In genomic region chr3:41591651-41592170, GRCm38 (mm10) we compare ENCODE assay signal across 19 mouse cellular contexts. TPM values are rescaled to one million over a fixed set of nuclear protein-coding genes. Genes with fewer than 3 reads are reported as not detected.
DNase-seq lines count a peak whose midpoint lies in the region; ATAC-seq lines count a peak whose summit lies in the region.
"Had no signal": no experiment of that assay in that cellular context is flagged by ENCODE, and none has a peak within 500 bp of the region (broad histone marks: within the 10 kb centered on the region; RNA-seq: fewer than 3 reads in every experiment).

No protein-coding gene starts in this region.

- H3K9ac ChIP-seq in heart, embryonic 16.5 days (ENCODE audit: low read length) = peak overlapping the region; percentile 8; the same call in 1 of the 2 replicates
- H3K9ac ChIP-seq: forebrain, embryonic 15.5 days; hindbrain, embryonic 13.5 days; limb, embryonic 15.5 days had no signal

- no peaks in the 10 kb centered on the region for H3K9me3 ChIP-seq in heart, embryonic 16.5 days (replicated peaks; ENCODE audit: control insufficient read depth, low read length)
- H3K9me3 ChIP-seq: embryonic facial prominence, embryonic 10.5 days; forebrain, embryonic 15.5 days; hindbrain, embryonic 13.5 days; limb, embryonic 15.5 days had no signal

- no peaks in the 10 kb centered on the region for H3K27me3 ChIP-seq in heart, embryonic 16.5 days (ENCODE audit: control insufficient read depth, insufficient read depth, low read length)
- H3K27me3 ChIP-seq: forebrain, embryonic 15.5 days; hindbrain, embryonic 13.5 days; limb, embryonic 15.5 days had no signal

- H3K27ac ChIP-seq in heart, embryonic 16.5 days (ENCODE audit: low read length) = peak overlapping the region; percentile 28
- H3K27ac ChIP-seq: embryonic facial prominence, embryonic 10.5 days; forebrain, embryonic 15.5 days; hindbrain, embryonic 13.5 days; kidney, postnatal 0 days; left cerebral cortex, adult 2 months; limb, embryonic 15.5 days had no signal

- H3K4me2 ChIP-seq in heart, embryonic 16.5 days (ENCODE audit: low read depth, low read length) = no peak overlapping the region
- H3K4me2 ChIP-seq: forebrain, embryonic 15.5 days; heart, embryonic 11.5 days; hindbrain, embryonic 13.5 days; limb, embryonic 15.5 days; midbrain, embryonic 11.5 days had no signal

- peaks cover 18% of the 10 kb centered on the region for H3K36me3 ChIP-seq in heart, embryonic 16.5 days (ENCODE audit: control insufficient read depth, insufficient read depth)

- H3K4me1 ChIP-seq in heart, embryonic 16.5 days (ENCODE audit: control insufficient read depth, insufficient read depth, low read length) = peaks cover 42% of the 10 kb centered on the region

- peak; percentile 90 for DNase-seq in heart, adult 11 months
- no peak for DNase-seq in heart, adult 18-20 months
- DNase-seq in heart, adult 8-10 months (ENCODE audit: low spot score) = no peak
- DNase-seq in 416B (ENCODE audit: low read depth) (peak; percentile 34), NIH3T3 (ENCODE audit: low read depth) (peak; percentile 47)
- no peak for DNase-seq in urinary bladder, postnatal 14 days (ENCODE audit: low spot score)
- DNase-seq: cerebellum, adult 11 months; cerebellum, adult 9-11 months; gastrocnemius, postnatal 10 days; thymus, postnatal 14 days had no signal

- ATAC-seq in heart, embryonic 16.5 days (replicated peaks; ENCODE audit: extremely low read depth, insufficient read depth, low FRiP score) = no peak
- ATAC-seq: forebrain, embryonic 15.5 days had no signal

- H3K4me3 ChIP-seq in heart, embryonic 16.5 days (ENCODE audit: low read length) = no peak overlapping the region
- H3K4me3 ChIP-seq: embryonic facial prominence, embryonic 10.5 days; forebrain, embryonic 15.5 days; hindbrain, embryonic 13.5 days; left cerebral cortex, adult 2 months; limb, embryonic 15.5 days had no signal

- 75% methylated on average over 14 of the region's 14 CpGs for WGBS in heart, embryonic 16.5 days

RNA-seq across cellular contexts. Expression of gene Jade1, which starts 36.2 kb away (rescaled TPM):
- 10 to 100 TPM; 28.5 to 32.3 TPM for total RNA-seq in heart, adult 18-20 months (2021)
- 13.4 and 14.8 TPM in 2 replicates for polyA plus RNA-seq in heart, embryonic 16.5 days (2015; fragmentation: Nextera tagmentation; extraction: Ambion mirVana)
- 10 to 100 TPM; 26.5 to 40.1 (median 28.9) TPM for total RNA-seq in heart, adult 8-10 months (2022)

Comparison
In these comparisons a context has a peak if more than half of its experiments do, and no peak if none do; other contexts are left out.
1. DNase-seq: peak in heart, adult 11 months (single experiment), 416B (single experiment) and NIH3T3 (single experiment); none in heart, adult 18-20 months (0 of 2), heart, adult 8-10 months (single experiment) and urinary bladder, postnatal 14 days (single experiment).